Mouse (Mus musculus): ENCODE data around the gene Ace2. TPM values are rescaled to one million over a fixed set of nuclear protein-coding genes. Genes with fewer than 3 reads are reported as not detected.

The Ace2 gene
- 0.05 and 0.76 TPM in 2 replicates for total RNA-seq (2014; rRNA removed)
- polyA plus RNA-seq (2015; fragmentation: Nextera tagmentation; extraction: Ambion mirVana), result 0.68 and 0.71 TPM in 2 replicates

DNA sequence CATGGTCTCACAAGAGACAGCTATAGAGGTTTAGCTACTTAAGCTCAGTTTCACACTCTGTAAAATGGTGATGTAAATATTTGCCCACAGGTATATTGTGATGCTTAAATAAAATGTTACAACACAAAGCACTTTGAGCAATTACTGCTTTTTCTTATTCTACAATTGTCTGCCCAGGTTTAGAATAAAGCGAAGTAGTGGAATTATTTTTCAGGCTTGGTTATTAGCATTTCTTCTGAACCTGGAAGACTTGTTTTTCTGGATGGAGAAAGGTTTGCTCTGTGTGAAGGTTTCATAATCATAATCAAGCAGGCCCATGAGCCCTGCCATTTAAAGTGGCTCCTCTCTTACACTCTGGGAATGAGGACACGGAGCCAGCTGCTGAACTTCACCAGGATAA, at the start of gene Ace2:
Gene Ace2 (plus strand): TSS at position 301 of the 400 bp plus-strand sequence.
- no peak within 1 kb of the TSS for H3K9ac ChIP-seq (replicated peaks; ENCODE audit: low read length, poor library complexity, severe bottlenecking)
- no peak for TF ChIP-seq CTCF (IDR thresholded peaks at IDR 0.05)
- H3K27me3 ChIP-seq (ENCODE audit: insufficient read depth, low read length), result no peaks in the 10 kb centered on the region; the same call in 1 of the 2 replicates
- ATAC-seq (ENCODE audit: low FRiP score) (no peak), DNase-seq (ENCODE audit: low spot score) (no peak)
- no peaks in the 10 kb centered on the region for H3K9me3 ChIP-seq (ENCODE audit: low read length)
- no peak within 1 kb of the TSS for H3K4me3 ChIP-seq (ENCODE audit: low read depth, low read length)
- 91% methylated on average over 2 of the region's 2 CpGs for WGBS
- H3K4me1 ChIP-seq (ENCODE audit: insufficient read depth, low read length), result no peaks in the 10 kb centered on the region
- H3K4me2 ChIP-seq (ENCODE audit: low read depth, low read length, poor library complexity, severe bottlenecking), result no peak within 1 kb of the TSS
- H3K27ac ChIP-seq (ENCODE audit: low read depth, low read length), result no peak within 1 kb of the TSS
- no peaks in the 10 kb centered on the region for H3K36me3 ChIP-seq (ENCODE audit: insufficient read depth, low read length)

DNA sequence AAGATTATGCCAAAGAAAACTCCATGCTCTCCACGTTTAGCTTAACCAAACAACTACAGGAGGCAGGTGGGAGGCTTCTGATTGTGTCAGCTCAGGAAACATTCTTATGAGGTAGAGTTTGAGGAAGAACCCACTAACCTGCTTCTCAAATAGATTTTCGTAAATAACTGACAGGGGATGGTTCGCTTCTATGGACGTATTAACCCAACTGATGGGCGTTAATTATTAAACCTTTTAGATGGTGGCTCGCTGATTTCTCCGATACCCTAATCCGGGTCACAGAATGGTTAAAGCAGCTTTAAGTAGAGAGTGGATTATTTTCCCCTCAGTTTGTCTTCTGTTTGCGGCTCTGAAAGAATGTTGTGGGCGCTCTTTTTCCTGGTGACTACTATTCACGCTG, 49.2 kb upstream of the Ace2 start:
- Histone ChIP-seq H3K27ac (ENCODE audit: low read depth, low read length) (no peak overlapping the region), H3K4me1 (ENCODE audit: insufficient read depth, low read length) (no peaks in the 10 kb centered on the region), H3K36me3 (ENCODE audit: insufficient read depth, low read length) (no peaks in the 10 kb centered on the region), H3K4me3 (ENCODE audit: low read depth, low read length) (no peak overlapping the region), H3K9ac (replicated peaks; ENCODE audit: low read length, poor library complexity, severe bottlenecking) (no peak overlapping the region), H3K9me3 (ENCODE audit: low read length) (no peaks in the 10 kb centered on the region), H3K4me2 (ENCODE audit: low read depth, low read length, poor library complexity, severe bottlenecking) (no peak overlapping the region), H3K27me3 (ENCODE audit: insufficient read depth, low read length) (peaks cover 3% of the 10 kb centered on the region; the same call in 1 of the 2 replicates)
- no peak for TF ChIP-seq CTCF (IDR thresholded peaks at IDR 0.05)
- DNase-seq (ENCODE audit: low spot score) (no peak), ATAC-seq (ENCODE audit: low FRiP score) (no peak)
- 69% methylated on average over 11 of the region's 11 CpGs for WGBS

DNA sequence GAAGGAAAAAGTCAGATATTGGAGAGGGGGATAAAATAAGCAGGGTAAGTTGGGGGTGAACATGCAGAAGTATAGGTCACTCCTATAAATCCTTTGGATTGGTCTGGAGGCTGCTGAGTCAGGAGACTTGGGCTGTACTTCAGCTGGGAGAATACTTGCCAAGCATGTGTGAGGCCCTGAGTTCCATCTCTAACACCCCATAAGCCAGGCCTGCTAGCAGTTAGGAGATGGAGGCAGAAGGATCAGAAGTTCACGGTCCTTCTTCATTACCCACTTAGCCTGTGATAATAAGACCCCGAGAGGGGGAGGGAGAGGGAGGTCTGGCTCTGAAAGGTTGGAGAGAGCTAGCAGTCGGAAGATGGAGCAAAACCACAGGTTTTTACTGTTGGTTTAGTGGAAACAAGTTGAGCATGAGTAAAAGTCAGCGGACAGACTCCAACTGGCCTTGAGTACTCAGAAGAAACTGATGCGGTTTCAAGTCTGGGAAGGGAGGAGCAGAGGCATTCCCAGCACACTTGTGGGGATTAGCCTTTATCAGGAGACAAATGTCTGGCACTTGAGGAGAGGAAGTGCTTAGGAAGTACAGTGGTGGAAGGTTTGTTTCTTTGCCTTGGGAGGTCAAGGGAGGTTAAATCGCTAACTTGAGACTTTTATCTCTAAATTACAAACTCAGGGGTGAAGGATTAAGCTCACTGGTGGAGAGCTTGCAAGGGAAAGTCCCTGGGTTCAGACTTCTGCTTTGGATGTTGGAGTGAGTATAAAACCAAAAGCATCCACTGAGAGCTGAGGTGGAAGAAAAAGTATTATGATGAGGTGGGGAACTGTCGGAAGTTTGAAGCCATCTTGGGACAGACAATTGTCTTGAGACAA, 46.6 kb upstream of the Ace2 start:
- no peak overlapping the region for H3K27ac ChIP-seq (ENCODE audit: low read depth, low read length)

DNA sequence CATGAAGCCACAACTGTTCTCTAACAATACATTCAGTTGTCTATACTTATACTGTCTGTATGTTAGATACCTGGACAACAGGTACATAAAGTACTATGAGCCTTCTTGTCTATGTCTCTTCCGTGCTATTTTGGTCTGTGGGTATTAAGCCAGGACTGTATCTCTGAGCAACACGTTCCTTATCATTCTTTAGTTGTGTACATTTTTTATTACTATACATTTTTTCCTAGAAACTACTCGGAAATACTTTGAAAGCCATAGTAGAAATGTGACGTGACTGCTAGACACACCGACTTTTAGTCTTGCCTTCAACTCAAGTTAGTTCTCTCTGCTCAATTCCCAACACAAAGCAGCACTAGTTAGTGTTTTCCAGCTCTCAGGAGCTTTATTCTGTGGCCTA, 45.7 kb upstream of the Ace2 start:
- DNase-seq (ENCODE audit: low spot score), result no peak

More for the DNA sequence above, 46.6 kb upstream of the Ace2 start:
- no peaks in the 10 kb centered on the region for H3K4me1 ChIP-seq (ENCODE audit: insufficient read depth, low read length)
- no peak for TF ChIP-seq CTCF (IDR thresholded peaks at IDR 0.05)
- H3K9ac ChIP-seq (replicated peaks; ENCODE audit: low read length, poor library complexity, severe bottlenecking), result no peak overlapping the region
- WGBS, result 53% methylated on average over 7 of the region's 7 CpGs
- H3K4me3 ChIP-seq (ENCODE audit: low read depth, low read length), result no peak overlapping the region
- H3K36me3 ChIP-seq (ENCODE audit: insufficient read depth, low read length), result no peaks in the 10 kb centered on the region
- DNase-seq (ENCODE audit: low spot score) (no peak), ATAC-seq (ENCODE audit: low FRiP score) (no peak)
- H3K4me2 ChIP-seq (ENCODE audit: low read depth, low read length, poor library complexity, severe bottlenecking), result no peak overlapping the region
- H3K27me3 ChIP-seq (ENCODE audit: insufficient read depth, low read length), result peaks cover 3% of the 10 kb centered on the region; the same call in 1 of the 2 replicates
- H3K9me3 ChIP-seq (ENCODE audit: low read length), result no peaks in the 10 kb centered on the region

DNA sequence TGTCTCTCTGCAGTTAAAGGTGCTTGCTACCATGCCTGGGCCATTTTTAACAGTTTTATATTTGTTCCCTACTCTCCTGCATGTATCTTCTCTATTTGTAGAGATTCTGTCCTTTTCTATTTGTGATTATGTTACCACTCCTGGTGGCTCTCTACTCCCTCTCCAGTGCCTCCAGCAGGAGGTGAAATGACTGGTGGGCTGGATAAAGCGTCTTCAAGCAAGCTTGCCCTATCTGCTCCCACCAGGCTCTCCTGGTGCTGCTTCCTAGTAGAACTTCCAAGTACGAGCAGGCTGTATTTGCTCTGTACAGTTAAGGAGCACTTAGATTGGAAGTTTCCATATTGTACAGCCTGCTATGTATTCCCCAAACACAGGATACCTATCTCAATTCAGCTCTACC, 43.3 kb upstream of the Ace2 start:
- no peaks in the 10 kb centered on the region for H3K9me3 ChIP-seq (ENCODE audit: low read length)
- DNase-seq (ENCODE audit: low spot score) (no peak), ATAC-seq (ENCODE audit: low FRiP score) (no peak)
- TF ChIP-seq CTCF (IDR thresholded peaks at IDR 0.05), result no peak
- H3K27me3 ChIP-seq (ENCODE audit: insufficient read depth, low read length), result peaks cover 3% of the 10 kb centered on the region; the same call in 1 of the 2 replicates
- H3K4me3 ChIP-seq (ENCODE audit: low read depth, low read length), result no peak overlapping the region
- H3K9ac ChIP-seq (replicated peaks; ENCODE audit: low read length, poor library complexity, severe bottlenecking), result no peak overlapping the region
- H3K27ac ChIP-seq (ENCODE audit: low read depth, low read length), result no peak overlapping the region
- WGBS, result 79% methylated on average over 2 of the region's 2 CpGs
- H3K36me3 ChIP-seq (ENCODE audit: insufficient read depth, low read length), result no peaks in the 10 kb centered on the region
- no peak overlapping the region for H3K4me2 ChIP-seq (ENCODE audit: low read depth, low read length, poor library complexity, severe bottlenecking)
- H3K4me1 ChIP-seq (ENCODE audit: insufficient read depth, low read length), result no peaks in the 10 kb centered on the region

More for the DNA sequence above, 45.7 kb upstream of the Ace2 start:
- no peak overlapping the region for H3K4me3 ChIP-seq (ENCODE audit: low read depth, low read length)
- 86% methylated on average over 5 of the region's 5 CpGs for WGBS
- TF ChIP-seq CTCF (IDR thresholded peaks at IDR 0.05), result no peak
- no peaks in the 10 kb centered on the region for H3K36me3 ChIP-seq (ENCODE audit: insufficient read depth, low read length)
- H3K9ac ChIP-seq (replicated peaks; ENCODE audit: low read length, poor library complexity, severe bottlenecking), result no peak overlapping the region
- H3K4me1 ChIP-seq (ENCODE audit: insufficient read depth, low read length), result no peaks in the 10 kb centered on the region
- no peak overlapping the region for H3K27ac ChIP-seq (ENCODE audit: low read depth, low read length)
- H3K4me2 ChIP-seq (ENCODE audit: low read depth, low read length, poor library complexity, severe bottlenecking), result no peak overlapping the region
- H3K9me3 ChIP-seq (ENCODE audit: low read length), result no peaks in the 10 kb centered on the region
- peaks cover 3% of the 10 kb centered on the region; the same call in 1 of the 2 replicates for H3K27me3 ChIP-seq (ENCODE audit: insufficient read depth, low read length)
- no peak for ATAC-seq (ENCODE audit: low FRiP score)

DNA sequence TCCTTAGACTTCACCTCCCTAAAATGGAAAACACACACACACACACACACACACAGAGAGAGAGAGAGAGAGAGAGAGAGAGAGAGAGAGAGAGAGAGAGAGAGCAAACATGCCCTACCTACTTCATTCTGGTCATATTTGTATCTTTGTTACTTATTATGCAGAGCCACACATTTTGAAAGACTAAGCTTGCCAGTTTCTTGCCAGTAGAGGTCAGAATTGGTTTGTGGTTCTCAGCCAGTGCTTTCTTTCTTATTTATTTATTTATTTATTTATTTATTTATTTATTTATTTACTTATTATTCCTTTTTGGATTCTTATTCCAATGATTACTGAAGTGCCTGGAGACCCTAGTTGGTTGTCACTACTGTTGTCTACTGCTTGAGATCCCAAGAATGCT, 37.6 kb upstream of the Ace2 start:
- TF ChIP-seq CTCF (IDR thresholded peaks at IDR 0.05), result peak; percentile 40
- DNase-seq (ENCODE audit: low spot score) (peak; percentile 29), ATAC-seq (ENCODE audit: low FRiP score) (no peak)
- Histone ChIP-seq H3K4me2 (ENCODE audit: low read depth, low read length, poor library complexity, severe bottlenecking) (no peak overlapping the region), H3K36me3 (ENCODE audit: insufficient read depth, low read length) (no peaks in the 10 kb centered on the region), H3K9ac (replicated peaks; ENCODE audit: low read length, poor library complexity, severe bottlenecking) (no peak overlapping the region), H3K9me3 (ENCODE audit: low read length) (no peaks in the 10 kb centered on the region), H3K27me3 (ENCODE audit: insufficient read depth, low read length) (peaks cover 3% of the 10 kb centered on the region; the same call in 1 of the 2 replicates), H3K4me1 (ENCODE audit: insufficient read depth, low read length) (no peaks in the 10 kb centered on the region), H3K27ac (ENCODE audit: low read depth, low read length) (no peak overlapping the region), H3K4me3 (ENCODE audit: low read depth, low read length) (no peak overlapping the region)
